Mouse (Mus musculus): ENCODE measurements around the gene Psmd8. TPM values are rescaled to one million over a fixed set of nuclear protein-coding genes. Genes with fewer than 3 reads are reported as not detected.

Psmd8 gene
- polyA plus RNA-seq, 1 experiment from 2014 or later, result 273 TPM

DNA sequence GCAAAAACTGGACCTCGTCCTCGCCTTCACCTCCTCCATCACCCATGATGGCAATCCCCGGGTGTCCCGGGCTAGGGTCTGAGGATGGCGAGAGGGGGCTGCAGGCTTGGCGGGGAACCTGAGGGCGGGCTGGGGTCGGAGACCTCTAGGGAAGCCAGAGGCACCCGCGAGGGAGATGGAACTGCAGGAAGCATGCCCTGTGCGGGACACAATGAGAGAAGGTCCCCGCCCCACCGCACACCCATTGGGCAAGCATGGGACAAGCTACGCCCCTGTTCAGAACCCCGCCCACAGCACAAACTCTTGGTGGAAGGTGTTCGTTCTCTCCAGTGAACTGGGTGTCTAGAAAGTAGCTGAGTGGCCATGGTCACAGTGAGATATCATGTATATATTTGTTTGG is 55.5 kb downstream of the Psmd8 start, which contains the start of gene Ryr1:
Gene Ryr1, minus strand, starts transcription at position 210 of the 400 bp plus-strand sequence.
- H3K36me3 ChIP-seq (ENCODE audit: control insufficient read depth, insufficient read depth, low read length), result no peaks in the 10 kb centered on the region
- peak within 1 kb of the TSS; percentile 48 for H3K4me3 ChIP-seq (ENCODE audit: low read length)
- ATAC-seq (ENCODE audit: low read depth), result peak; percentile 92
- H3K9me3 ChIP-seq (ENCODE audit: control insufficient read depth, low read length), result no peaks in the 10 kb centered on the region
- 0% methylated on average over 16 of the region's 16 CpGs for WGBS
- H3K4me2 ChIP-seq (ENCODE audit: low read depth, low read length), result peak within 1 kb of the TSS; percentile 84
- H3K27me3 ChIP-seq (ENCODE audit: control insufficient read depth, insufficient read depth, low read depth, low read length), result no peaks in the 10 kb centered on the region
- peak within 1 kb of the TSS; percentile 57 for H3K9ac ChIP-seq (ENCODE audit: low read length)
- H3K27ac ChIP-seq (ENCODE audit: low read length), result no peak within 1 kb of the TSS
- peaks cover 5% of the 10 kb centered on the region for H3K4me1 ChIP-seq (replicated peaks; ENCODE audit: control insufficient read depth, insufficient read depth, low read length)

Other genes with a start within 250 kb of the Psmd8 start
- 313 and 319 TPM in 2 replicates for gene Actn4, start 218.4 kb downstream of the Psmd8 start, polyA plus RNA-seq (2015; fragmentation: Nextera tagmentation; extraction: Ambion mirVana)
- 366 and 367 TPM in 2 replicates for gene Eif3k, start 198.8 kb downstream of the Psmd8 start, polyA plus RNA-seq (2015; fragmentation: Nextera tagmentation; extraction: Ambion mirVana)
- gene Map4k1, start 198.7 kb downstream of the Psmd8 start, polyA plus RNA-seq (2015; fragmentation: Nextera tagmentation; extraction: Ambion mirVana), result 8.9 and 10.7 TPM in 2 replicates
- 0.44 and 0.58 TPM in 2 replicates for gene Ryr1, start 55.5 kb downstream of the Psmd8 start, polyA plus RNA-seq (2015; fragmentation: Nextera tagmentation; extraction: Ambion mirVana)
- gene Rasgrp4, start 45.9 kb downstream of the Psmd8 start, polyA plus RNA-seq (2015; fragmentation: Nextera tagmentation; extraction: Ambion mirVana), result 1.4 and 2.3 TPM in 2 replicates
- gene Fam98c, start 24.5 kb downstream of the Psmd8 start, polyA plus RNA-seq (2015; fragmentation: Nextera tagmentation; extraction: Ambion mirVana), result 17.6 and 21.0 TPM in 2 replicates
- 0.67 and 1.5 TPM in 2 replicates for gene Ggn, start 10.5 kb downstream of the Psmd8 start, polyA plus RNA-seq (2015; fragmentation: Nextera tagmentation; extraction: Ambion mirVana)
- gene Spred3, start 10.3 kb downstream of the Psmd8 start, polyA plus RNA-seq (2015; fragmentation: Nextera tagmentation; extraction: Ambion mirVana), result 1.2 and 2.0 TPM in 2 replicates
- gene Catsperg1, start 33.3 kb upstream of the Psmd8 start, polyA plus RNA-seq (2015; fragmentation: Nextera tagmentation; extraction: Ambion mirVana), result 1.1 and 1.7 TPM in 2 replicates
- 1.6 and 2.9 TPM in 2 replicates for gene Kcnk6, start 51.8 kb upstream of the Psmd8 start, polyA plus RNA-seq (2015; fragmentation: Nextera tagmentation; extraction: Ambion mirVana)
- gene Yif1b, start 57.6 kb upstream of the Psmd8 start, polyA plus RNA-seq (2015; fragmentation: Nextera tagmentation; extraction: Ambion mirVana), result 126 and 136 TPM in 2 replicates
- gene 2200002D01Rik, start 67.8 kb upstream of the Psmd8 start, polyA plus RNA-seq (2015; fragmentation: Nextera tagmentation; extraction: Ambion mirVana), result 21.9 and 32.5 TPM in 2 replicates
- gene Spint2, start 101.2 kb upstream of the Psmd8 start, polyA plus RNA-seq (2015; fragmentation: Nextera tagmentation; extraction: Ambion mirVana), result 309 and 317 TPM in 2 replicates
- 157 and 162 TPM in 2 replicates for gene Ppp1r14a, start 108.6 kb upstream of the Psmd8 start, polyA plus RNA-seq (2015; fragmentation: Nextera tagmentation; extraction: Ambion mirVana)
- 8.1 and 8.7 TPM in 2 replicates for gene Dpf1, start 123.2 kb upstream of the Psmd8 start, polyA plus RNA-seq (2015; fragmentation: Nextera tagmentation; extraction: Ambion mirVana)